Mouse (Mus musculus) cerebellum, adult 2 months (tissue): ENCODE measurements around the gene Batf2. TPM values are rescaled to one million over a fixed set of nuclear protein-coding genes. Genes with fewer than 3 reads are reported as not detected.
A peak's percentile ranks its signal among the peaks of the same experiment; 100 is the strongest.
"Not testable (repeated sequence)": the region's sequence is repeated elsewhere in the genome, so short reads cannot be mapped to it uniquely, and the experiment has no call there.

Experiments used
- DNase-seq, 2 experiments: peaks; one replicate each; pipeline ENCODE4 v3.0.0; 2021
- H3K27ac ChIP-seq: fragments of 200-500 bp; 2 replicates; pipeline ENCODE4 v1.5.1; 2012; ENCODE audit warnings: low read length, control low read depth, inconsistent platforms; ENCODE audit not compliant: insufficient read depth
- H3K27me3 ChIP-seq: fragments of 200-500 bp; 2 replicates; pipeline ENCODE4 v1.6.1; 2012; ENCODE audit warnings: inconsistent platforms, mild to moderate bottlenecking, low read length, moderate library complexity; ENCODE audit not compliant: control insufficient read depth, insufficient read depth
- H3K4me1 ChIP-seq: fragments of 200-500 bp; 2 replicates; pipeline ENCODE4 v1.6.1; 2011; ENCODE audit warnings: low read length; ENCODE audit not compliant: control insufficient read depth, insufficient read depth
- H3K4me3 ChIP-seq: fragments of 200-500 bp; replicated peaks from 2 replicates; pipeline ENCODE3; 2011; ENCODE audit warnings: mild to moderate bottlenecking, low read depth, low read length, control low read depth; ENCODE audit not compliant: insufficient read depth
- CTCF ChIP-seq: fragments of 200-500 bp; IDR thresholded peaks from 2 replicates; pipeline ENCODE4 v1.5.1; 2011; ENCODE audit warnings: low read depth, mild to moderate bottlenecking, control low read depth, low read length, moderate library complexity, borderline replicate concordance; ENCODE audit not compliant: insufficient read depth
- POLR2A ChIP-seq: fragments of 200-500 bp; IDR thresholded peaks from 2 replicates; pipeline ENCODE4 v1.6.1; 2011; ENCODE audit warnings: low read length, control low read depth, borderline replicate concordance; ENCODE audit not compliant: insufficient read depth
- WGBS: fragments of 180-500 bp; shearing (Covaris S2); methylation state at CpG from one replicate; pipeline ENCODE4 v1.1.7; 2018; 5-methylcytosine and 5-hydroxymethylcytosine counted together
- polyA plus RNA-seq: library from polyadenylated mRNA; depleted of rRNA; stranded (reverse); fragments of >200 nt; gene quantifications from 2 replicates; pipeline ENCODE4 v1.2.3, GENCODE M21; 2012

Gene Batf2
- polyA plus RNA-seq, 1 experiment, result 0.54 TPM

DNA sequence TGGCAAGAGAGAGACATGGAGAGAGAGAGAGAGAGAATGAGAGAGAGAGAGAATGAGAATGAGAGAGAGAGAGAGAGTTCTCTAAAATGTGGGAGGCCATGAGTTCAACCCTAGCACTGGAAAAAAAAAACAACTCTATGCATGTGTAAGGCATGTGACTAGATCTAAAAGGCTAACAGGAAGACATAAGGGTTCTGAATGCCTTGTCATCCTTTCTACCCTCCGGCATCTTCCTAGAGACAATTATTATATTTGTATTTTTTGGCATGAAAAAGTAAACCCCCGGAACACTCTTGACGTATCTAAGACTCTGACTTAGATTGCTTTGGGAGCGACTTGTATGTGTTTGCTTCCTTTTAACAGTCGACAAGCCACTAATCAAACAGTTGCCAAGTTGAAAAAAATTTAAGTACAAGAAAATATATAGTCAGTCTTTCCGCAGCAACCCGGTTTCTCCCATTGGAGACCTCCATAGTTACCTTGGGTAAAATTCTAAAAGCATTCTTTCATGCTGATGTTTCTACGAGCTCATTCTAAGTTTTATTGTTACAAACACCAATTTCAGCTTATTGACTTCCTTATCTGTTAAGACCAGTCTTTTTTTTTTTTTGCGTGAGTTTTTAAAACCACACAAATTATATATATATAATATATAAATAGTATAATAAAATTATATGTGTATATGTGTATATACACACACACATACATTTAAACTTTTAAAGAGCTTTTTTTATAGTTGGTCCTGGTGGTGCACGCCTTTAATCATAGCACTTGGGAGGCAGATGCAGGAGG lies 13.8 kb upstream of the Batf2 start:
- DNase-seq, result no peak
- TF ChIP-seq POLR2A, result no peak
- no peak for TF ChIP-seq CTCF
- 69% methylated on average over 10 of the region's 10 CpGs for WGBS
- no peaks in the 10 kb centered on the region for H3K27me3 ChIP-seq
- H3K4me3 ChIP-seq, result peak overlapping the region; percentile 62
- 0 out of 2 replicates have a peak overlapping the region, but pooled peaks have one; percentile 17 for H3K27ac ChIP-seq
- H3K4me1 ChIP-seq, result no peaks in the 10 kb centered on the region; the same call in 1 of the 2 replicates

GRCm38 (mm10) chr19:6127760-6128341 lies 12.9 kb upstream of the Batf2 start, which contains the start of gene Snx15:
Gene Snx15, minus strand, starts transcription at chr19:6128304.
- DNase-seq, result peak; percentile 97 to 98
- H3K27ac ChIP-seq, result peak within 1 kb of the TSS; percentile 67
- H3K4me1 ChIP-seq, result no peaks in the 10 kb centered on the region; the same call in 1 of the 2 replicates
- WGBS, result under 1% methylated on average over 32 of the region's 32 CpGs
- H3K4me3 ChIP-seq, result peak within 1 kb of the TSS; percentile 62
- no peak for TF ChIP-seq CTCF
- peak; percentile 67; the same call in 1 of the 2 replicates for TF ChIP-seq POLR2A
- H3K27me3 ChIP-seq, result no peaks in the 10 kb centered on the region

GRCm38 (mm10) chr19:6130414-6131128 lies 10.2 kb upstream of the Batf2 start:
- H3K27me3 ChIP-seq, H3K27ac ChIP-seq, DNase-seq, H3K4me3 ChIP-seq, H3K4me1 ChIP-seq: not testable (repeated sequence)
- 74% methylated on average over 7 of the region's 7 CpGs for WGBS

DNA sequence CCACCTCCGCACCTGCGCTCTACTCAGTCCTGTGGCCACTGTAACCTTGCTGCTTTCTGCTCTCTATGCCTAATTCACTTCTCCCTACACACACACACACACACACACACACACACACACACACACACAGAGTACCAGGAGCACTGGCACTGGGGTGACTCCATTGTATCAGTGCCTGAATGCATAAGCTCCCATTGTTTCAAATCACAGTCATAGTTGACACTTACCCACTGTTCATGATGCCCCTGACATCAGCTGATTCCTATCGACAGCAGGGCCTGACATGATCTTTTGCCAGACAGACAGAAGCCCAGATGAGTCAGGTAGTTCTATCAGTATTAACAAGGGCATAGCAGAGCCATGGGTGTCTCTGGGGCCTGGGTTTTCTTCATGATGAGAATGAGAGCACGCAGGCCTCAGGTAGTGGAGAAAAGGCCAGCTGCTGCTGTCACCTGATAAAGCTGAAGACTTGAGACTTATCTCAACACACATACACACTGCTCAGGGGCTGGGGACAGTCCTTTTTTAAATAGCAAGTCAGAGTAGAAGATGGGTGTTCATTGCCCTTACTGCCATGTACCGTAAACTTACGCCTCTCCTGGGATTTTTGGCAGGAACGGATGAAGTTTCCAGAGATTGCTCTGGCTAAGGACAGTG lies 8.5 kb upstream of the Batf2 start:
- DNase-seq, result no peak
- peak overlapping the region; percentile 63 for H3K27ac ChIP-seq
- H3K4me3 ChIP-seq, result no peak overlapping the region
- WGBS, result 68% methylated on average over 7 of the region's 7 CpGs
- no peak for TF ChIP-seq POLR2A
- H3K27me3 ChIP-seq, result no peaks in the 10 kb centered on the region
- H3K4me1 ChIP-seq, result no peaks in the 10 kb centered on the region; the same call in 1 of the 2 replicates

DNA sequence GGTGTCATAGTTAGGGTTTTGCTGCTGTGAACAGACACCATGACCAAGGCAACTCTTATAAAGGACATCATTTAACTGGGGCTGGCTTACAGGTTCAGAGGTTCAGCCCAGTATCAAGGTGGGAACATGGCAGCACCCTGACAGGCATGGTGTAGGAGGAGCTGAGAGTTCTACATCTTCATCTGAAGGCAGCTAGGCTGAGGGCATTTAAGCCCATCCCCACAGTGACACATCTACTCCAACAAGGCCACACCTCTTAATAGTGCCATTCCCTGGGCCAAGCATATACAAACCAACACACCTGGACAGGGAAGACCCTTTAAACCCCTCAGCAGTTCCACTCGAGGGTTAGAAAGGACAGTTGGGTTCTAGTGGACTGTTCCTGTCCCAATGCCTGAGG lies 7.6 kb upstream of the Batf2 start:
- peak overlapping the region; percentile 36; the same call in 1 of the 2 replicates for H3K27ac ChIP-seq
- H3K4me1 ChIP-seq, DNase-seq, H3K27me3 ChIP-seq, H3K4me3 ChIP-seq: not testable (repeated sequence)
- 30% methylated on average over 1 of the region's 1 CpGs for WGBS

DNA sequence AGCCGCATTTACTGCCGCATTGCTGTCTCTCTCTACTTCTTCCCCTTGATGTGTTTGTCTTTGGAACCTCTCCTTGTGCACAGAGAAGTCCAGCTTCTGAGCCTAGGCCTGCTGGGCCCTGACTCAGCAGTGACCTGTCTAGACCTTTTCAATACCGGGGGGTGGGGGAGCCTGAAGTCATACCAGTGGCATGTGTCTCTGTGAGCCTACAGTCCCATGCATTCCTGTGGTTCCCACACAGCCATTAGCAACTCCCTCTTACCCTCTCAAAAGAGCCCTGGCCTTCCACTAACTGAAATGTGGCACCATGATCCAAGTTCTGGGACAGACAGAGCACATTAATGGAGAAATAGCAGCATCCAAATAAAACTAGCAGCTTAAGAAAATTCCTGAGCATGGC lies 4.4 kb upstream of the Batf2 start:
- TF ChIP-seq POLR2A (no peak), CTCF (no peak)
- Histone ChIP-seq H3K27ac (no peak overlapping the region), H3K27me3 (no peaks in the 10 kb centered on the region), H3K4me3 (no peak overlapping the region), H3K4me1 (peaks cover 8% of the 10 kb centered on the region)
- DNase-seq, result no peak
- 89% methylated on average over 3 of the region's 3 CpGs for WGBS

DNA sequence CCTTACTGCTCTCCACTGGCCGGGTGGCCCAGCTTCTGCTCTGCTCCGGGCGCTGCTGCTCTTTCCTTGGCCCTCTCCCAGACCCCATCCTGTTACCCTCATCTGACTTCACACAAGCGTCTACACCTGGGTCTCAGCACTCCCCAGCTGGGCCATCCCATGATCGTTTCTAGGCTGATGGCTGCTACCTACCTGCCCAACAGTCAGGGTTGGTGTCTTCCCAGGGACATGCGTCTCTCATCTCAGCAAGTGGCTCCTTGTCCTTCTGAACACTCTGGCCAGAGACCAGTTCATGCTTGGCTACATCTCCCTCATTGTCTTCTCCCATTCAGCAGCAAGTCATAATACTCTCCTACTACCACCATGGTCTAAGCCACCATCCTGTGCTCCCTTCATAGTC lies 1.1 kb upstream of the Batf2 start:
- WGBS, result 11% methylated on average over 6 of the region's 6 CpGs
- Histone ChIP-seq H3K27ac (peak overlapping the region; percentile 87; the same call in 1 of the 2 replicates), H3K27me3 (no peaks in the 10 kb centered on the region), H3K4me1 (peaks cover 8% of the 10 kb centered on the region), H3K4me3 (peak overlapping the region; percentile 33)
- TF ChIP-seq POLR2A (no peak), CTCF (no peak)
- DNase-seq, result peak; percentile 61
